Mouse (Mus musculus) C2C12 (cell line): ENCODE results near the gene Qrich2.

Experiments
- CTCF ChIP-seq: IDR thresholded peaks from one replicate; pipeline ENCODE4 v1.5.1; 2011; ENCODE audit not compliant: control insufficient read depth, insufficient read depth, insufficient read length
- FOSL1 ChIP-seq: IDR thresholded peaks from one replicate; pipeline ENCODE4 v1.8.0; 2011; ENCODE audit warnings: mild to moderate bottlenecking, low read length; ENCODE audit not compliant: poor library complexity, insufficient read depth, severe bottlenecking
- MAX ChIP-seq: IDR thresholded peaks from one replicate; pipeline ENCODE4 v1.6.1; 2011; ENCODE audit warnings: mild to moderate bottlenecking, control low read depth
- MYOD1 ChIP-seq: IDR thresholded peaks from one replicate; pipeline ENCODE4 v1.6.1; 2011; ENCODE audit warnings: low read depth; ENCODE audit not compliant: control insufficient read depth, insufficient read length
- MYOG ChIP-seq: IDR thresholded peaks from one replicate; pipeline ENCODE4 v1.6.1; 2011; ENCODE audit not compliant: control insufficient read depth, insufficient read length; ENCODE audit errors: extremely low read depth
- USF1 ChIP-seq: IDR thresholded peaks from one replicate; pipeline ENCODE4 v1.6.1; 2011; ENCODE audit warnings: low read depth, mild to moderate bottlenecking, control low read depth, moderate library complexity

- no peak for TF ChIP-seq CTCF
- no peak for TF ChIP-seq MYOD1
- no peak for TF ChIP-seq USF1
- TF ChIP-seq MAX = no peak
- TF ChIP-seq MYOG = no peak
- no peak for TF ChIP-seq FOSL1
Measured at GRCm38 (mm10) chr11:116508689-116509088, 42.6 kb upstream of the Qrich2 start.
